Mouse (Mus musculus): ENCODE measurements at regions not wholly inside any gene's neighbourhood (a gene's known extent, or its start where the extent isn't known, plus 50 kb on each side); places are given as distances from the start of the nearest gene placed in this dataset.

DNA sequence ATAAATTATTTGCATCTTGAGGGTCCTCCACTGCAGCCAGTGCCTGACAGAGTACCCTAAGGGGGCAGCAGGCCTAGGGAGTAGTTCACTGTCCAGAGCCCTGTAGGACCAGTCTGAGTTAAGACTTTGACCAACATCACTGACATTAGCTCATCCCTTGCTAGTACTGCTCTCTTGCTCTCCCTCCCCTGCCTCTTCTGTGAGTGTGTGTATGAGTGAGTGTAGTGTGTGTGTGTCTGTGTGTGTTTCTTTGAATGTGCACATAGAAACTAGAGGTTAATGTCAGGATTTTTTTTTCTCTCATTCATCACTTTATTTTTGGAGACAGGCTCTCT is 266.2 kb downstream of the Gm49356 start:
- TF ChIP-seq CTCF (IDR thresholded peaks at IDR 0.05; ENCODE audit: low read depth): no peak
- no peaks in the 10 kb centered on the region for H3K36me3 ChIP-seq (ENCODE audit: insufficient read depth, low read length)
- H3K4me2 ChIP-seq (ENCODE audit: low read length): no peak overlapping the region
- no peak overlapping the region for H3K27ac ChIP-seq
- no peaks in the 10 kb centered on the region for H3K4me1 ChIP-seq (replicated peaks; ENCODE audit: insufficient read depth, low read length)
- no peaks in the 10 kb centered on the region for H3K9me3 ChIP-seq (replicated peaks; ENCODE audit: low read length)
- no peak for ATAC-seq (replicated peaks; ENCODE audit: low FRiP score, low read depth)
- DNase-seq (ENCODE audit: low spot score): no peak
- H3K4me3 ChIP-seq (replicated peaks; ENCODE audit: low read depth, low read length): no peak overlapping the region
- no peak overlapping the region for H3K9ac ChIP-seq (ENCODE audit: low read depth, low read length)
- H3K27me3 ChIP-seq (ENCODE audit: insufficient read depth, low read length): no peaks in the 10 kb centered on the region

DNA sequence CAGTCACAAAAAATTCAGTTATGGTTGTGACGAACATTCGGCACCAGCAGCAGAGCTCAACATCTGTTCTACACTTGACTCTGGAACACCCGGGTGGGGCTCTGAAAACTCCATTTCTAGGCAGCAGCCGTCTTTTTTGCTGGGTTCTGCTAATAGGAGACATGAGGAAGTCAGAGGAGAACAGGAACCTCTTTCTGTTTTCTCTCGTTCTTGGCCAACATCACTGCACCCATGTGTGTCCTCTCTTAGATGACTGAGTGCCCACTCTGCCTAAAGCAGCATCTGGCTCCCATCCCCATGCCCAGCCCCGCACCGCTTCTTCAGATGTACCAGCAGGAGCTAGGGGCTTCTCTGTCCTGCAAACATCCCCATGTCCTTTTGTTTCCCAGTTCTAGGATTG is 267.2 kb downstream of the Gm49356 start:
- no peak for DNase-seq (ENCODE audit: low spot score)
- no peaks in the 10 kb centered on the region for H3K4me1 ChIP-seq (replicated peaks; ENCODE audit: insufficient read depth, low read length)
- WGBS: 82% methylated on average over 7 of the region's 7 CpGs
- H3K27ac ChIP-seq: no peak overlapping the region
- no peak overlapping the region for H3K4me2 ChIP-seq (ENCODE audit: low read length)
- H3K36me3 ChIP-seq (ENCODE audit: insufficient read depth, low read length): no peaks in the 10 kb centered on the region
- no peak overlapping the region for H3K4me3 ChIP-seq (replicated peaks; ENCODE audit: low read depth, low read length)
- no peak for TF ChIP-seq CTCF (IDR thresholded peaks at IDR 0.05; ENCODE audit: low read depth)
- no peaks in the 10 kb centered on the region for H3K9me3 ChIP-seq (replicated peaks; ENCODE audit: low read length)
- no peak for ATAC-seq (replicated peaks; ENCODE audit: low FRiP score, low read depth)
- H3K27me3 ChIP-seq (ENCODE audit: insufficient read depth, low read length): no peaks in the 10 kb centered on the region
- H3K9ac ChIP-seq (ENCODE audit: low read depth, low read length): no peak overlapping the region

DNA sequence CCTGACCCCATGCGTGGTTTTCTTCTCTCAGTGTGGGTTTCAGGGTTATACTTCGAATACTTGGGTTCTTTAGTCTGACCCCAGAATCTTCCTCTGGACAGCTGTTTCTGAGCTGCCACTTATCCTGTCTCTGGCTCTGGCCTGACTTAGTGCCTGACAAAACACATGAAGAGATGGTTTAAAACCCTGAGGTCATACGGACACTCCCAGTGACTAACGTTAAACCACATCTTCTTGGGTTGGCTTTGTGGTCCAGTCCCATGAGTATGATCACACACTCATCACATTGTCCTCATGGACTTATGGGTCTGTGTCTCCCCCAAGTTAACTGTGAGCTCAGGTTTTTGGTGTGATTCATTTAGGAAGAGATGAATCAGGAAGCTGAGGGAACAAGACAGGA is 269.7 kb downstream of the Gm49356 start:
- WGBS: 88% methylated on average over 4 of the region's 4 CpGs
- DNase-seq (ENCODE audit: low spot score) (no peak), ATAC-seq (replicated peaks; ENCODE audit: low FRiP score, low read depth) (no peak)
- H3K27me3 ChIP-seq (ENCODE audit: insufficient read depth, low read length): no peaks in the 10 kb centered on the region
- no peak overlapping the region for H3K4me3 ChIP-seq (replicated peaks; ENCODE audit: low read depth, low read length)
- H3K4me2 ChIP-seq (ENCODE audit: low read length): no peak overlapping the region
- no peaks in the 10 kb centered on the region for H3K4me1 ChIP-seq (replicated peaks; ENCODE audit: insufficient read depth, low read length)
- no peak overlapping the region for H3K9ac ChIP-seq (ENCODE audit: low read depth, low read length)
- H3K27ac ChIP-seq: no peak overlapping the region
- H3K36me3 ChIP-seq (ENCODE audit: insufficient read depth, low read length): no peaks in the 10 kb centered on the region
- no peaks in the 10 kb centered on the region for H3K9me3 ChIP-seq (replicated peaks; ENCODE audit: low read length)
- TF ChIP-seq CTCF (IDR thresholded peaks at IDR 0.05; ENCODE audit: low read depth): no peak

DNA sequence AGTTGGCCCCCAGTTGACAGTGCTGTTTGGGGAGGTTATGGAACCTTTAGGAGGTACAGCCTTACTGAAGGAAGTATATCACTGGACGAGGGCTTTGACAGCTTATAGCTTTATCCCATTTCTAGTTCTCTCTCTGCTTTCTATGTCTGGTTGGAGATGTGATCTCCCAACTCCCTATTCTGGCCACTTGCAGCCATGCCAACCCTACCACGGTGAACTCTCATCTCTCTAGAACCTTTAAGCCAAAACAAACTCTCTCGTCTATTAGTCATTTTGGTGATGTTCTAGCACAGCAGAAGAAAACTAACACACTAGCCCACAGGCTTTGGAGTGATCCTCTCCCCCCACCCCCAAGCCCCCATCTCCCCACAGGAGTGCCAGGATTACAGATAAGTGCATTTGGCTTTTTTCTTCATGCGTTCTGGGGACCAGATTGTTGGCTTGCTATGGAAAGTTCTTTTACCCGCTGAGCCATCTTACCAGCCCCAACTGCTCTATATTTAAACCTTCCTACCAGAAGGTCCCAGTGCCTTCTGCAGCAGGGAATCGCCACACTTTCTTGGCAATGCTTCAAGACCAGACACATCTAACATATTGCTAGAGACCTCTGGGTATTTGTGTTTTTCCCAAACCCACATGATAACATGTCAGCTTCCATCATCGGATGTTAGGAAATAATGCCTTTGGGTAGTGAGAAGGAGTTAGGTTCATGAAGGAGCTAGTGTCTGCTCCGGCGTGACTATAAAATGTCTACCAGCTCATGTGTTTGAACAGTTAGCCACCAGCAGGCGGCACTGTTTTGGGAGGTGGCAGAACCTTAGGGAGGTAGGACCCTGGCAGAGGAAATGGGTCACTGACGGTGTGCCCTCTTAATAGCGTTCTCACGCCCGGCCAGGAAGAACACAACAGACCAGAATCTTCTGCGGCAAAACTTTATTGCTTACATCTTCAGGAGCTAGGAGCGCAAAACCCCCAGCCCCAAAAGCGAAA is 272.1 kb downstream of the Gm49356 start:
- no peak overlapping the region for H3K4me3 ChIP-seq (replicated peaks; ENCODE audit: low read depth, low read length)
- no peak overlapping the region for H3K9ac ChIP-seq (ENCODE audit: low read depth, low read length)
- H3K27me3 ChIP-seq (ENCODE audit: insufficient read depth, low read length): no peaks in the 10 kb centered on the region
- 95% methylated on average over 15 of the region's 17 CpGs for WGBS
- no peak overlapping the region for H3K27ac ChIP-seq
- H3K4me1 ChIP-seq (replicated peaks; ENCODE audit: insufficient read depth, low read length): no peaks in the 10 kb centered on the region
- DNase-seq (ENCODE audit: low spot score) (no peak), ATAC-seq (replicated peaks; ENCODE audit: low FRiP score, low read depth) (no peak)
- no peaks in the 10 kb centered on the region for H3K9me3 ChIP-seq (replicated peaks; ENCODE audit: low read length)
- TF ChIP-seq CTCF (IDR thresholded peaks at IDR 0.05; ENCODE audit: low read depth): no peak
- H3K36me3 ChIP-seq (ENCODE audit: insufficient read depth, low read length): no peaks in the 10 kb centered on the region
- H3K4me2 ChIP-seq (ENCODE audit: low read length): no peak overlapping the region

DNA sequence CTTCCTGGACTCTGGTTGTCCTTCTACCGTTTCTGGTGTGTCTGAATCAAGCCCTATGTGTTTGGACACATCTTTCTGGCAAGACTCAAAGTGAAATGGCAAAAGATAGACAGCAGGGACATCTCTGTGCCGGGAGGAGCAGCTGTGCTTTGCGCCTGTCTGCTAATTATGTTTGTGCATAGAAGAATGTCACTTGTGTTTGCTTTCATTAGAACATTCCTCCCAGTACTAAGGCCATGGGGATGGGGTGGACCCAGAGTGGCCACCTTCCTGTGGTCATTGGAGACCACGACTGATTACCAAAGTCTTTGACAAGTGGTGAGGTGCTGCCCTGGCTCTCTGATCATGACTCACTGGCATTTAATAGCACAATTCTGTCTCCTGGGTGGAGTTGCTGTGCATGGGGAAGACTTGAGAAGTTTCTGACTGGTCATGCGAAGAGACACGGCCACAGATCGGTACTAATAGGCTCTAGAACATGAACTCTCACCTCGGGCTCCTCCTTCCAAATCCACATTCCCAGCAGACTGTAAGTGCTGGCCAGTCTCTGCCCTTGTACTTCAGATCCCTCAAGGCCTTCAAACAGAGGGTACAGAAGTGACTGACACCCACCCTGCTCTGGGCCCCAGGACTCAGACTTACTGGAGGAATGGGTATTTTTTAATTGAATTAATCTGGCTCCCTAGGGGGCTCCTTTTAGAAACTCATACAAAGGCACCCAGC is 279.0 kb downstream of the Gm49356 start:
- Histone ChIP-seq H3K27ac (0 out of 2 replicates have a peak overlapping the region, but pooled peaks have one; percentile 27), H3K9ac (ENCODE audit: low read depth, low read length) (no peak overlapping the region), H3K27me3 (ENCODE audit: insufficient read depth, low read length) (no peaks in the 10 kb centered on the region), H3K36me3 (ENCODE audit: insufficient read depth, low read length) (no peaks in the 10 kb centered on the region), H3K4me3 (replicated peaks; ENCODE audit: low read depth, low read length) (no peak overlapping the region), H3K4me1 (replicated peaks; ENCODE audit: insufficient read depth, low read length) (no peaks in the 10 kb centered on the region), H3K9me3 (replicated peaks; ENCODE audit: low read length) (no peaks in the 10 kb centered on the region; the same call in 1 of the 2 replicates), H3K4me2 (ENCODE audit: low read length) (no peak overlapping the region)
- 54% methylated on average over 8 of the region's 8 CpGs for WGBS
- peak; percentile 49 for DNase-seq (ENCODE audit: low spot score)
- ATAC-seq (replicated peaks; ENCODE audit: low FRiP score, low read depth): peak; percentile 68; the same call in 1 of the 2 replicates
- TF ChIP-seq CTCF (IDR thresholded peaks at IDR 0.05; ENCODE audit: low read depth): no peak

DNA sequence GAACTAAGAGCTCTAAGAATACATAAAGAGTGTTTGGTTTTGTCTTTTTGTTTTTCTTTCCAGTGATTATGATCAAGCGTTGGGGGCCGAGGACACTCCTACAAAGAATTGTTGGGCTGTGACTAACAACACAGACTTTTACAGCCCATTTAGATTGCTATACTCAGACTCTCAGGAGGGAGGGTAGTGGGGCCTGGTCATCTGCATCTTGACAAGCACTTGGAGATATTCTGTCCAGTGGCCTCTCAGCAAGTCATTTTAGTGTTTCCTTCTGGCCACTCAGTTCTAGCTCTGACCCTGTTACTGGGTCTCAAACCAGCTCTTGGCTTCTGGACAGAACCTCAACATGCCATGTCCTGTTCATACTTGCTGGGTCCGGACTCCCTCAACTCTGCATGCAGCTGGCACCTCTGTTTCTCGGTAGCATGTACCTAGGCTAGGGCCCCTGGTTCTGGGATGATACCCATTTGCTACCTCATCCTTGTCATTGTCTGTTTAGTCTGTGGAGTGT is 279.6 kb downstream of the Gm49356 start:
- H3K27ac ChIP-seq: 0 out of 2 replicates have a peak overlapping the region, but pooled peaks have one; percentile 27

More for the DNA sequence above, 279.6 kb downstream of the Gm49356 start:
- DNase-seq (ENCODE audit: low spot score): peak; percentile 53
- H3K4me2 ChIP-seq (ENCODE audit: low read length): no peak overlapping the region
- ATAC-seq (replicated peaks; ENCODE audit: low FRiP score, low read depth): peak; percentile 33; the same call in 1 of the 2 replicates
- no peak overlapping the region for H3K4me3 ChIP-seq (replicated peaks; ENCODE audit: low read depth, low read length)
- WGBS: 66% methylated on average over 4 of the region's 4 CpGs
- no peaks in the 10 kb centered on the region for H3K27me3 ChIP-seq (ENCODE audit: insufficient read depth, low read length)
- no peak for TF ChIP-seq CTCF (IDR thresholded peaks at IDR 0.05; ENCODE audit: low read depth)
- H3K9me3 ChIP-seq (replicated peaks; ENCODE audit: low read length): no peaks in the 10 kb centered on the region; the same call in 1 of the 2 replicates
- no peak overlapping the region for H3K9ac ChIP-seq (ENCODE audit: low read depth, low read length)
- no peaks in the 10 kb centered on the region for H3K36me3 ChIP-seq (ENCODE audit: insufficient read depth, low read length)
- no peaks in the 10 kb centered on the region for H3K4me1 ChIP-seq (replicated peaks; ENCODE audit: insufficient read depth, low read length)

All from kidney, postnatal 0 days (tissue).